Mouse (Mus musculus) CD4-positive helper T cell, adult 2 months (primary cell): ENCODE measurements around the gene Cep68.
A peak's percentile ranks its signal among the peaks of the same experiment; 100 is the strongest.

ENCODE experiments used
- DNase-seq: peaks from one replicate; pipeline ENCODE4 v3.0.0-alpha.2; 2012; ENCODE audit warnings: low read depth, missing footprints, low spot score

Gene Cep68

GRCm38 (mm10) chr11:20249296-20250110, at the start of gene Cep68:
Cep68 (minus strand) TSS chr11:20249429.
- peak; percentile 95 for DNase-seq

GRCm38 (mm10) chr11:20284463-20284862, 35.2 kb upstream of the Cep68 start:
- no peak for DNase-seq

- peak; percentile 38 for DNase-seq
Measured at GRCm38 (mm10) chr11:20282601-20283219, 33.5 kb upstream of the Cep68 start.

GRCm38 (mm10) chr11:20280982-20281381, 31.8 kb upstream of the Cep68 start:
- DNase-seq = no peak

GRCm38 (mm10) chr11:20278702-20279101, 29.5 kb upstream of the Cep68 start:
- DNase-seq = no peak

- DNase-seq = no peak
Measured at GRCm38 (mm10) chr11:20277106-20277505, 27.9 kb upstream of the Cep68 start.

- no peak for DNase-seq
Measured at GRCm38 (mm10) chr11:20275974-20276373, 26.7 kb upstream of the Cep68 start.

- DNase-seq = no peak
Measured at GRCm38 (mm10) chr11:20269885-20270284, 20.7 kb upstream of the Cep68 start.

- peak; percentile 45 for DNase-seq
Measured at GRCm38 (mm10) chr11:20262628-20263380, 13.6 kb upstream of the Cep68 start.

- no peak for DNase-seq
Measured at GRCm38 (mm10) chr11:20254791-20255190, 5.6 kb upstream of the Cep68 start.

GRCm38 (mm10) chr11:20253088-20253487, 3.9 kb upstream of the Cep68 start:
- DNase-seq = no peak

GRCm38 (mm10) chr11:20250476-20251178, 1.4 kb upstream of the Cep68 start:
- DNase-seq = no peak

GRCm38 (mm10) chr11:20248840-20249239, 389 bp downstream of the Cep68 start:
- peak; percentile 76 for DNase-seq

- peak; percentile 78 for DNase-seq
Measured at GRCm38 (mm10) chr11:20248277-20248676, 952 bp downstream of the Cep68 start.

- no peak for DNase-seq
Measured at GRCm38 (mm10) chr11:20247146-20247855, 1.9 kb downstream of the Cep68 start.

- DNase-seq = no peak
Measured at GRCm38 (mm10) chr11:20246616-20247015, 2.6 kb downstream of the Cep68 start.

- DNase-seq = peak; percentile 6
Measured at GRCm38 (mm10) chr11:20245316-20245715, 3.9 kb downstream of the Cep68 start.

- DNase-seq = no peak
Measured at GRCm38 (mm10) chr11:20244336-20245290, 4.6 kb downstream of the Cep68 start.

GRCm38 (mm10) chr11:20243214-20243913, 5.9 kb downstream of the Cep68 start:
- no peak for DNase-seq
